Mouse (Mus musculus) intestine, embryonic 15.5 days (tissue): ENCODE measurements around the gene Vmn1r217. TPM values are rescaled to one million over a fixed set of nuclear protein-coding genes. Genes with fewer than 3 reads are reported as not detected.

Experiments
- polyA plus RNA-seq: library from polyadenylated mRNA; unstranded; fragments of >200 nt; fragmentation: Nextera tagmentation; extraction: Ambion mirVana; gene quantifications from 2 replicates; pipeline ENCODE4 v1.2.1, GENCODE M21; 2015

Gene Vmn1r217
- polyA plus RNA-seq, 1 experiment from 2014 or later = not detected

Other genes starting within 250 kb of the Vmn1r217 start
- gene Vmn1r212, start 234.0 kb downstream of the Vmn1r217 start, polyA plus RNA-seq = not detected in 2 replicates
- not detected in 2 replicates for gene Vmn1r213, start 110.6 kb downstream of the Vmn1r217 start, polyA plus RNA-seq
- gene Vmn1r214, start 87.8 kb downstream of the Vmn1r217 start, polyA plus RNA-seq = not detected in 2 replicates
- not detected in 2 replicates for gene Vmn1r215, start 50.2 kb downstream of the Vmn1r217 start, polyA plus RNA-seq
- not detected in 2 replicates for gene Vmn1r218, start 14.9 kb upstream of the Vmn1r217 start, polyA plus RNA-seq
- gene Vmn1r219, start 41.1 kb upstream of the Vmn1r217 start, polyA plus RNA-seq = not detected in 2 replicates
- gene Vmn1r220, start 69.7 kb upstream of the Vmn1r217 start, polyA plus RNA-seq = not detected in 2 replicates
- gene Vmn1r221, start 95.9 kb upstream of the Vmn1r217 start, polyA plus RNA-seq = not detected in 2 replicates
- not detected in 2 replicates for gene Vmn1r222, start 117.7 kb upstream of the Vmn1r217 start, polyA plus RNA-seq
- gene Vmn1r223, start 128.9 kb upstream of the Vmn1r217 start, polyA plus RNA-seq = not detected in 2 replicates